Comparison of ENCODE assay signal across 9 mouse cellular contexts in genomic region chr12:16731121-16731741, GRCm38 (mm10).
DNase-seq lines count a peak whose midpoint lies in the region; ATAC-seq lines count a peak whose summit lies in the region.
"Had no signal": no experiment of that assay in that cellular context is flagged by ENCODE, and none has a peak within 500 bp of the region (broad histone marks: within the 10 kb centered on the region; RNA-seq: fewer than 3 reads in every experiment).

No protein-coding gene starts in this region.

- H3K4me1 ChIP-seq in forebrain, embryonic 11.5 days (replicated peaks; ENCODE audit: control insufficient read depth, insufficient read depth, low read length), result 0 out of 2 replicates have a peak, but pooled peaks cover 2% of the 10 kb centered on the region
- H3K4me1 ChIP-seq in forebrain, embryonic 16.5 days (replicated peaks; ENCODE audit: control insufficient read depth, insufficient read depth, low read length), result no peaks in the 10 kb centered on the region; the same call in 1 of the 2 replicates
- peaks cover 53% of the 10 kb centered on the region for H3K4me1 ChIP-seq in embryonic facial prominence, embryonic 10.5 days
- H3K4me1 ChIP-seq in hindbrain, embryonic 12.5 days, result peaks cover 9% of the 10 kb centered on the region; the same call in 1 of the 2 replicates
- H3K4me1 ChIP-seq in midbrain, embryonic 14.5 days (ENCODE audit: control insufficient read depth, insufficient read depth, low read length), result no peaks in the 10 kb centered on the region

- no peaks in the 10 kb centered on the region for H3K36me3 ChIP-seq in forebrain, embryonic 11.5 days (ENCODE audit: control insufficient read depth, insufficient read depth, low read length)
- H3K36me3 ChIP-seq in forebrain, embryonic 16.5 days (ENCODE audit: control insufficient read depth, insufficient read depth), result no peaks in the 10 kb centered on the region
- H3K36me3 ChIP-seq in embryonic facial prominence, embryonic 10.5 days (replicated peaks), result peaks cover 61% of the 10 kb centered on the region
- H3K36me3 ChIP-seq in hindbrain, embryonic 12.5 days, result no peaks in the 10 kb centered on the region
- H3K36me3 ChIP-seq in midbrain, embryonic 14.5 days (ENCODE audit: control insufficient read depth, insufficient read depth, low read length), result no peaks in the 10 kb centered on the region

- no peak overlapping the region for H3K4me2 ChIP-seq in forebrain, embryonic 11.5 days (ENCODE audit: low read depth, low read length, severe bottlenecking)
- no peak overlapping the region for H3K4me2 ChIP-seq in forebrain, embryonic 16.5 days (ENCODE audit: low read length)
- no peak overlapping the region for H3K4me2 ChIP-seq in hindbrain, embryonic 12.5 days (replicated peaks)
- H3K4me2 ChIP-seq in midbrain, embryonic 14.5 days (ENCODE audit: low read length), result no peak overlapping the region

- DNase-seq in forebrain, embryonic 11.5 days (ENCODE audit: low spot score), result no peak
- no peak for DNase-seq in embryonic facial prominence, embryonic 10.5 days (ENCODE audit: low spot score)
- DNase-seq in layer of hippocampus, adult 8-10 months (ENCODE audit: low spot score in 2 of 2), result peak; percentile 14 to 30
- DNase-seq in midbrain, embryonic 14.5 days, result peak; percentile 50
- no peak for DNase-seq in urinary bladder, postnatal 4 days (ENCODE audit: low spot score in 2 of 2)
- DNase-seq in liver, result no peak

- no peak overlapping the region for H3K27ac ChIP-seq in forebrain, embryonic 11.5 days (ENCODE audit: low read depth, low read length)
- H3K27ac ChIP-seq in forebrain, embryonic 16.5 days (ENCODE audit: low read length), result no peak overlapping the region
- peak overlapping the region; percentile 1; the same call in 1 of the 2 replicates for H3K27ac ChIP-seq in embryonic facial prominence, embryonic 10.5 days (replicated peaks)
- H3K27ac ChIP-seq in hindbrain, embryonic 12.5 days, result no peak overlapping the region
- no peak overlapping the region for H3K27ac ChIP-seq in midbrain, embryonic 14.5 days (replicated peaks; ENCODE audit: low read depth, low read length)

- WGBS in forebrain, embryonic 11.5 days, result 15% methylated on average over 11 of the region's 11 CpGs
- WGBS in forebrain, embryonic 16.5 days, result 11% methylated on average over 11 of the region's 11 CpGs
- 56% methylated on average over 11 of the region's 11 CpGs for WGBS in embryonic facial prominence, embryonic 10.5 days
- 50% methylated on average over 11 of the region's 11 CpGs for WGBS in hindbrain, embryonic 12.5 days
- WGBS in midbrain, embryonic 14.5 days, result 23% methylated on average over 11 of the region's 11 CpGs

- no peaks in the 10 kb centered on the region for H3K9me3 ChIP-seq in forebrain, embryonic 11.5 days (ENCODE audit: control insufficient read depth, low read length)
- no peaks in the 10 kb centered on the region for H3K9me3 ChIP-seq in forebrain, embryonic 16.5 days (ENCODE audit: control insufficient read depth, low read length)
- no peaks in the 10 kb centered on the region for H3K9me3 ChIP-seq in embryonic facial prominence, embryonic 10.5 days
- H3K9me3 ChIP-seq in hindbrain, embryonic 12.5 days (replicated peaks), result no peaks in the 10 kb centered on the region
- no peaks in the 10 kb centered on the region for H3K9me3 ChIP-seq in midbrain, embryonic 14.5 days (ENCODE audit: control insufficient read depth, low read length)

- H3K4me3 ChIP-seq in forebrain, embryonic 11.5 days (ENCODE audit: low read depth, low read length), result no peak overlapping the region
- no peak overlapping the region for H3K4me3 ChIP-seq in forebrain, embryonic 16.5 days (replicated peaks; ENCODE audit: low read length)
- no peak overlapping the region for H3K4me3 ChIP-seq in embryonic facial prominence, embryonic 10.5 days
- no peak overlapping the region for H3K4me3 ChIP-seq in hindbrain, embryonic 12.5 days
- H3K4me3 ChIP-seq in midbrain, embryonic 14.5 days (replicated peaks; ENCODE audit: low read depth, low read length), result no peak overlapping the region

- H3K27me3 ChIP-seq in forebrain, embryonic 11.5 days (ENCODE audit: control insufficient read depth, insufficient read depth, low read length), result no peaks in the 10 kb centered on the region
- no peaks in the 10 kb centered on the region for H3K27me3 ChIP-seq in forebrain, embryonic 16.5 days (replicated peaks; ENCODE audit: control insufficient read depth, insufficient read depth, low read length)
- no peaks in the 10 kb centered on the region for H3K27me3 ChIP-seq in embryonic facial prominence, embryonic 10.5 days (replicated peaks; ENCODE audit: low read depth, poor library complexity, severe bottlenecking)
- H3K27me3 ChIP-seq in hindbrain, embryonic 12.5 days, result no peaks in the 10 kb centered on the region
- no peaks in the 10 kb centered on the region for H3K27me3 ChIP-seq in midbrain, embryonic 14.5 days (ENCODE audit: control insufficient read depth, insufficient read depth, low read length)
- H3K27me3 ChIP-seq: CH12.LX had no signal

- ATAC-seq in forebrain, embryonic 11.5 days (replicated peaks; ENCODE audit: low FRiP score), result peak; percentile 71
- ATAC-seq in forebrain, embryonic 16.5 days, result no peak
- peak; percentile 53; the same call in 1 of the 2 replicates for ATAC-seq in hindbrain, embryonic 12.5 days (ENCODE audit: low FRiP score)
- ATAC-seq in midbrain, embryonic 14.5 days (ENCODE audit: low FRiP score, low TSS enrichment), result no peak

- no peak overlapping the region for H3K9ac ChIP-seq in forebrain, embryonic 11.5 days (ENCODE audit: low read length)
- H3K9ac ChIP-seq in forebrain, embryonic 16.5 days (replicated peaks; ENCODE audit: low read depth, low read length), result no peak overlapping the region
- H3K9ac ChIP-seq in hindbrain, embryonic 12.5 days, result no peak overlapping the region
- H3K9ac ChIP-seq in midbrain, embryonic 14.5 days (replicated peaks; ENCODE audit: low read length), result no peak overlapping the region

Comparison
In these comparisons a context has a peak if more than half of its experiments do, and no peak if none do; other contexts are left out.
1. ATAC-seq: peak in forebrain, embryonic 11.5 days (single experiment) and hindbrain, embryonic 12.5 days (single experiment); none in forebrain, embryonic 16.5 days (single experiment) and midbrain, embryonic 14.5 days (single experiment).
2. DNase-seq: peak in layer of hippocampus, adult 8-10 months (2 of 2) and midbrain, embryonic 14.5 days (single experiment); none in forebrain, embryonic 11.5 days (single experiment), embryonic facial prominence, embryonic 10.5 days (single experiment), urinary bladder, postnatal 4 days (0 of 2) and liver (single experiment).